ENCODE assay signal across 22 mouse cellular contexts in genomic region chr14:120603849-120604492, GRCm38 (mm10).
A peak's percentile ranks its signal among the peaks of the same experiment; 100 is the strongest.
DNase-seq lines count a peak whose midpoint lies in the region; ATAC-seq and TF ChIP-seq lines count a peak whose summit lies in the region.
"Had no signal": no experiment of that assay in that cellular context is flagged by ENCODE, and none has a peak within 500 bp of the region (broad histone marks: within the 10 kb centered on the region; RNA-seq: fewer than 3 reads in every experiment).

No protein-coding gene starts in this region.

- H3K4me2 ChIP-seq in intestine, postnatal 0 days (replicated peaks; ENCODE audit: low read depth), result peak overlapping the region; percentile 33
- no peak overlapping the region for H3K4me2 ChIP-seq in stomach, postnatal 0 days (replicated peaks; ENCODE audit: low read depth)
- no peak overlapping the region for H3K4me2 ChIP-seq in midbrain, embryonic 11.5 days
- H3K4me2 ChIP-seq: heart, embryonic 13.5 days; hindbrain, embryonic 15.5 days had no signal

- no peaks in the 10 kb centered on the region for H3K4me1 ChIP-seq in lung, adult 2 months (ENCODE audit: control insufficient read depth, insufficient read depth, low read length)
- H3K4me1 ChIP-seq in intestine, postnatal 0 days (replicated peaks; ENCODE audit: control insufficient read depth, insufficient read depth, low read length), result no peaks in the 10 kb centered on the region
- no peaks in the 10 kb centered on the region for H3K4me1 ChIP-seq in stomach, postnatal 0 days (replicated peaks; ENCODE audit: control insufficient read depth, insufficient read depth)
- no peaks in the 10 kb centered on the region for H3K4me1 ChIP-seq in midbrain, embryonic 11.5 days (ENCODE audit: control insufficient read depth, insufficient read depth, low read length)
- H3K4me1 ChIP-seq: embryonic facial prominence, embryonic 10.5 days; heart, embryonic 13.5 days; hindbrain, embryonic 15.5 days had no signal

- TF ChIP-seq EP300 in stomach, postnatal 0 days (optimal IDR thresholded peaks at IDR 0.05), result no peak

- no peaks in the 10 kb centered on the region for H3K36me3 ChIP-seq in intestine, postnatal 0 days (ENCODE audit: control insufficient read depth, insufficient read depth)
- H3K36me3 ChIP-seq in stomach, postnatal 0 days (ENCODE audit: control insufficient read depth, insufficient read depth, low read length), result no peaks in the 10 kb centered on the region
- no peaks in the 10 kb centered on the region for H3K36me3 ChIP-seq in midbrain, embryonic 11.5 days (ENCODE audit: control insufficient read depth, insufficient read depth, low read length)
- H3K36me3 ChIP-seq: embryonic facial prominence, embryonic 10.5 days; forebrain, embryonic 10.5 days; heart, embryonic 13.5 days; hindbrain, embryonic 15.5 days had no signal

- no peak overlapping the region for H3K9ac ChIP-seq in intestine, postnatal 0 days (ENCODE audit: low read depth, low read length)
- no peak overlapping the region for H3K9ac ChIP-seq in stomach, postnatal 0 days (ENCODE audit: low read length)
- no peak overlapping the region for H3K9ac ChIP-seq in midbrain, embryonic 11.5 days (ENCODE audit: low read length)
- H3K9ac ChIP-seq: heart, embryonic 13.5 days; hindbrain, embryonic 15.5 days had no signal

- TF ChIP-seq CTCF in lung, adult 2 months (IDR thresholded peaks at IDR 0.05; ENCODE audit: insufficient read depth, low read length), result no peak
- TF ChIP-seq CTCF in intestine, postnatal 0 days (IDR thresholded peaks at IDR 0.05; ENCODE audit: low read depth), result no peak
- TF ChIP-seq CTCF in stomach, postnatal 0 days (IDR thresholded peaks at IDR 0.05; ENCODE audit: low read depth), result no peak

- TF ChIP-seq POLR2A in lung, adult 2 months (IDR thresholded peaks at IDR 0.05; ENCODE audit: borderline replicate concordance, extremely low read depth, low read depth, low read length), result no peak

- no peaks in the 10 kb centered on the region for H3K9me3 ChIP-seq in intestine, postnatal 0 days (ENCODE audit: control insufficient read depth)
- H3K9me3 ChIP-seq in stomach, postnatal 0 days (ENCODE audit: control insufficient read depth, low read length), result no peaks in the 10 kb centered on the region
- no peaks in the 10 kb centered on the region for H3K9me3 ChIP-seq in midbrain, embryonic 11.5 days (ENCODE audit: control insufficient read depth, low read length)
- H3K9me3 ChIP-seq: embryonic facial prominence, embryonic 10.5 days; forebrain, embryonic 10.5 days; heart, embryonic 13.5 days; hindbrain, embryonic 15.5 days had no signal

- H3K27me3 ChIP-seq in intestine, postnatal 0 days (replicated peaks; ENCODE audit: control insufficient read depth, insufficient read depth, low read length), result no peaks in the 10 kb centered on the region
- H3K27me3 ChIP-seq in stomach, postnatal 0 days (ENCODE audit: control insufficient read depth, insufficient read depth, low read length), result no peaks in the 10 kb centered on the region
- no peaks in the 10 kb centered on the region for H3K27me3 ChIP-seq in midbrain, embryonic 11.5 days (ENCODE audit: control insufficient read depth, insufficient read depth, low read length)
- H3K27me3 ChIP-seq: CH12.LX; heart, embryonic 13.5 days; hindbrain, embryonic 15.5 days had no signal

- DNase-seq in lung, postnatal 25 days (ENCODE audit: low spot score), result peak; percentile 16
- no peak for DNase-seq in lung, adult 2 months
- DNase-seq in fibroblast of lung, adult 2 months (ENCODE audit: low read depth), result peak; percentile 27
- DNase-seq in stomach, postnatal 0 days (ENCODE audit: low spot score), result peak; percentile 26
- no peak for DNase-seq in midbrain, embryonic 11.5 days (ENCODE audit: low spot score, missing footprints)
- DNase-seq in spleen, postnatal 4 days (ENCODE audit: low spot score in 2 of 2), result no peak
- DNase-seq: adrenal gland, adult 2 months; adrenal gland, postnatal 36 days; cerebellum, adult 18-20 months; cerebellum, adult 9-11 months; cerebellum, postnatal 36 days; gastrocnemius, adult 2 months; gastrocnemius, postnatal 25 days; heart, postnatal 36 days had no signal

- no peak overlapping the region for H3K4me3 ChIP-seq in lung, adult 2 months (replicated peaks; ENCODE audit: extremely low read depth, low read depth, low read length)
- no peak overlapping the region for H3K4me3 ChIP-seq in intestine, postnatal 0 days (ENCODE audit: low read depth, low read length)
- no peak overlapping the region for H3K4me3 ChIP-seq in stomach, postnatal 0 days (ENCODE audit: low read depth, low read length)
- H3K4me3 ChIP-seq in midbrain, embryonic 11.5 days (ENCODE audit: low read depth, low read length), result no peak overlapping the region
- H3K4me3 ChIP-seq: embryonic facial prominence, embryonic 10.5 days; forebrain, embryonic 10.5 days; gastrocnemius, adult 2 months; heart, embryonic 13.5 days; hindbrain, embryonic 15.5 days had no signal

- H3K27ac ChIP-seq in intestine, postnatal 0 days (ENCODE audit: low read depth, low read length), result peak overlapping the region; percentile 47; the same call in 1 of the 2 replicates
- no peak overlapping the region for H3K27ac ChIP-seq in stomach, postnatal 0 days (replicated peaks)
- no peak overlapping the region for H3K27ac ChIP-seq in midbrain, embryonic 11.5 days (ENCODE audit: low read depth, low read length)
- H3K27ac ChIP-seq: embryonic facial prominence, embryonic 10.5 days; forebrain, embryonic 10.5 days; gastrocnemius, adult 2 months; heart, embryonic 13.5 days; hindbrain, embryonic 15.5 days had no signal

- 59% methylated on average over 6 of the region's 6 CpGs for WGBS in lung, adult 2 months
- 34% methylated on average over 6 of the region's 6 CpGs for WGBS in intestine, postnatal 0 days
- whole genome bisulfite sequencing in stomach, postnatal 0 days, result 46% methylated on average over 6 of the region's 6 CpGs
- WGBS in midbrain, embryonic 11.5 days, result 77% methylated on average over 6 of the region's 6 CpGs

- ATAC-seq in intestine, postnatal 0 days, result peak; percentile 87
- peak; percentile 54 for ATAC-seq in stomach, postnatal 0 days (ENCODE audit: low FRiP score, low TSS enrichment)
- ATAC-seq in midbrain, embryonic 11.5 days (ENCODE audit: low FRiP score), result no peak
- ATAC-seq: forebrain, embryonic 14.5 days; Patski had no signal

Comparison
In these comparisons a context has a peak if more than half of its experiments do, and no peak if none do; other contexts are left out.
1. DNase-seq: peak in lung, postnatal 25 days (single experiment), fibroblast of lung, adult 2 months (single experiment) and stomach, postnatal 0 days (single experiment); none in lung, adult 2 months (single experiment), midbrain, embryonic 11.5 days (single experiment) and spleen, postnatal 4 days (0 of 2).